Mouse (Mus musculus) erythroblast, embryonic 14.5 days (primary cell): Measurements from ENCODE around the gene Atp1a2.

Experiments used
- GATA1 ChIP-seq: IDR thresholded peaks from 2 replicates; pipeline ENCODE4 v1.6.1; 2012; ENCODE audit warnings: low read length, inconsistent platforms, mixed read lengths
- TAL1 ChIP-seq: IDR thresholded peaks from 3 replicates; pipeline ENCODE4 v1.6.1; 2012; ENCODE audit warnings: low read length, inconsistent platforms, mixed read lengths

GRCm38 (mm10) chr1:172331422-172331947, 33.6 kb upstream of the Atp1a2 start:
- TF ChIP-seq GATA1 (no peak), TAL1 (no peak)
